Mouse (Mus musculus) small intestine, adult 2 months (tissue): ENCODE measurements around the gene Atf7.

Source experiments
- CTCF ChIP-seq: fragments of 200-500 bp; IDR thresholded peaks from 2 replicates; pipeline ENCODE4 v1.5.1; 2012; ENCODE audit warnings: low read depth, mild to moderate bottlenecking, control low read depth, inconsistent platforms, low read length, moderate library complexity, mixed read lengths; ENCODE audit not compliant: insufficient replicate concordance, insufficient read length; ENCODE audit errors: extremely low read depth
- POLR2A ChIP-seq: fragments of 200-500 bp; IDR thresholded peaks from 2 replicates; pipeline ENCODE4 v1.6.1; 2012; ENCODE audit warnings: low read depth, mild to moderate bottlenecking, control low read depth, inconsistent platforms, low read length, moderate library complexity

DNA sequence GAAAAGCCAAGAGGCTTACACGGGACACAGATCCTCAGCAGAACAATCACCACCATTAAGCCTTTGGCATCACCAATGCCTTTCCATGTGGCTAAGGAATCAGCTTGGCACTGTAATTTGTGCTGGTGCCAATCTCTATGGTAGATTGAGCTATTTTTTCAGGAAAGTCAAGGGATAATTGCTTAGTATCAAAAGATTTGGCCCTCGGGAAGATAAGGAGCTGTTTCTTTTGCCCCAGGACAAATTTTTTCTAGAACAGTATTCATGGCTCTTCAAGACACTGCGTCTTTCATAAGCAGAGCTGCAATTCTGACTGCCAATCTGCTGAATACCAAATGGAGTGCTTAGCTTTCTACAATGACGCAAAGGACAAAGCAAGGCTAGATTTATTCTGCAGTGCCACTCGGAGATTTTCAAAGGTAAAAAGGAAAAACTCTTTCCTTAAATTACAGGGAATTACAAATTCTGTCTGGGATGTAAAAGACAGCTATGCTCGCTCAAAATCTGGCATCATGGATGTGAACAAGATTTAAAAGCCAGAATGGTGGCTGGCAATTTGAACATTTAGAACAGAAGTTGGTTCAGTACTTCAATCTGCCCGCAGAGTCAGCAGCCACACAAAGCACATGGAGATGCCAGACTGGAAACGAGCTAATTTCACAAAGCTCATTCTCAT lies 41.4 kb downstream of the Atf7 start:
- no peak for TF ChIP-seq CTCF
- no peak for TF ChIP-seq POLR2A
